Mouse (Mus musculus): ENCODE data around the gene Zfp609. TPM values are rescaled to one million over a fixed set of nuclear protein-coding genes. Genes with fewer than 3 reads are reported as not detected.
A peak's percentile ranks its signal among the peaks of the same experiment; 100 is the strongest.
"Not testable (repeated sequence)": the region's sequence is repeated elsewhere in the genome, so short reads cannot be mapped to it uniquely, and the experiment has no call there.

Zfp609 gene
- polyA plus RNA-seq, 1 experiment from 2014 or later, result 7.6 TPM

DNA sequence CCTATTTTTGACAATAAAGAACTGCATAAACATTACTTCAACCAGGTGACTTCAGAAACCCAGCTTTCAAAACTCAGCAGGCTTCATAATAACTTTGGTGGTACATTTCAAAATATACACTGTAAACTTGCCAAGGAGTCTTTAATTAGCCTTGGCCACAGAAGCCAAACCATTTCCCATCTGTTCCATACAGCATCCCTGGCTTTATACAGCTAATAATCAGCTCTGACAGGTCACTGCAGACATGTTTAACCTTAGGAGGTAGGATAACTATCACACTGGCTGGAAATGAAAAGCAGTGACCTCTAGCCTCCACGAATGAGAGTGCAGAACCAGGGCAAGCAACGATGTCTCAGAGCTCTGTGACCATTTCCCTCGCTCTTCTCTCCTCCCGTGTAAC, 27.6 kb downstream of the Zfp609 start:
- Histone ChIP-seq H3K4me1 (peaks cover 22% of the 10 kb centered on the region), H3K4me3 (no peak overlapping the region), H3K9me3 (replicated peaks) (no peaks in the 10 kb centered on the region), H3K36me3 (peaks cover 6% of the 10 kb centered on the region), H3K27me3 (ENCODE audit: low read depth, poor library complexity, severe bottlenecking) (no peaks in the 10 kb centered on the region), H3K27ac (no peak overlapping the region)
- 79% methylated on average over 4 of the region's 4 CpGs for WGBS
- no peak for DNase-seq (ENCODE audit: low spot score)

GRCm38 (mm10) chr9:65795651-65796050, 31.7 kb downstream of the Zfp609 start:
- H3K36me3 ChIP-seq, result peaks cover 25% of the 10 kb centered on the region
- H3K4me3 ChIP-seq, result no peak overlapping the region
- no peaks in the 10 kb centered on the region for H3K27me3 ChIP-seq (ENCODE audit: low read depth, poor library complexity, severe bottlenecking)
- H3K9me3 ChIP-seq (replicated peaks), result no peaks in the 10 kb centered on the region
- 0 out of 2 replicates have a peak overlapping the region, but pooled peaks have one; percentile 62 for H3K27ac ChIP-seq
- WGBS, result 84% methylated on average over 2 of the region's 2 CpGs
- peaks cover 59% of the 10 kb centered on the region for H3K4me1 ChIP-seq
- no peak for DNase-seq (ENCODE audit: low spot score)

GRCm38 (mm10) chr9:65794313-65794712, 33.1 kb downstream of the Zfp609 start:
- peak; percentile 46 for DNase-seq (ENCODE audit: low spot score)
- H3K9me3 ChIP-seq (replicated peaks), result no peaks in the 10 kb centered on the region
- H3K27me3 ChIP-seq (ENCODE audit: low read depth, poor library complexity, severe bottlenecking), result no peaks in the 10 kb centered on the region
- peak overlapping the region; percentile 62 for H3K27ac ChIP-seq
- WGBS, result 54% methylated on average over 7 of the region's 7 CpGs
- H3K4me3 ChIP-seq, result no peak overlapping the region
- peaks cover 56% of the 10 kb centered on the region for H3K4me1 ChIP-seq
- H3K36me3 ChIP-seq, result peaks cover 27% of the 10 kb centered on the region

GRCm38 (mm10) chr9:65793506-65793905, 33.9 kb downstream of the Zfp609 start:
- peaks cover 32% of the 10 kb centered on the region for H3K36me3 ChIP-seq
- H3K27ac ChIP-seq, result no peak overlapping the region
- peaks cover 56% of the 10 kb centered on the region for H3K4me1 ChIP-seq
- no peak for DNase-seq (ENCODE audit: low spot score)
- WGBS, result 91% methylated on average over 3 of the region's 3 CpGs
- H3K4me3 ChIP-seq, result no peak overlapping the region
- H3K27me3 ChIP-seq (ENCODE audit: low read depth, poor library complexity, severe bottlenecking), result no peaks in the 10 kb centered on the region
- H3K9me3 ChIP-seq (replicated peaks), result no peaks in the 10 kb centered on the region

GRCm38 (mm10) chr9:65793086-65793485, 34.3 kb downstream of the Zfp609 start:
- DNase-seq (ENCODE audit: low spot score), result no peak

DNA sequence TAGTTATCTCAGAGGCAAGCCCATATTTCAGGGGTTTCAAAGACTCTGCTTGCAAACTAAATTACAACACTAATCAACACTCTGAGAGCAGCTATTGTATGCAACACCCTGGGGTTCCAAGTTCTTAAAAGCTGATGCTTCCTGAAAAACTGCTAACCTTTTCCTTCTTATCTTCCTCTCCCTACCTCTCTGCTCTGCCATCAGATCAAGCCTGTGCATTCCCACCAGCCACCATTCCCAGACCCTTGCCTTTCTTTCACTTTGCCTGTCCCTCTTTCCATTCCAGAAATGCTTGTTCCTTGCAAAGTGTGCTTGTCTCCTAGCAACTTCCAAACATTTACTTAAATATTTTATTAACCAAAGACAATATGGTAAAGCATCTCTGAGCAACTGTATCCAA, 35.5 kb downstream of the Zfp609 start:
- DNase-seq (ENCODE audit: low spot score), result no peak
- H3K4me1 ChIP-seq, result peaks cover 65% of the 10 kb centered on the region
- no peaks in the 10 kb centered on the region for H3K9me3 ChIP-seq (replicated peaks)
- H3K36me3 ChIP-seq, result peaks cover 32% of the 10 kb centered on the region
- no peak overlapping the region for H3K4me3 ChIP-seq
- no peak overlapping the region for H3K27ac ChIP-seq
- H3K27me3 ChIP-seq (ENCODE audit: low read depth, poor library complexity, severe bottlenecking), result no peaks in the 10 kb centered on the region

More at GRCm38 (mm10) chr9:65793086-65793485, 34.3 kb downstream of the Zfp609 start:
- Histone ChIP-seq H3K4me3 (no peak overlapping the region), H3K4me1 (peaks cover 56% of the 10 kb centered on the region), H3K36me3 (peaks cover 32% of the 10 kb centered on the region), H3K27ac (no peak overlapping the region), H3K27me3 (ENCODE audit: low read depth, poor library complexity, severe bottlenecking) (no peaks in the 10 kb centered on the region), H3K9me3 (replicated peaks) (no peaks in the 10 kb centered on the region)
- WGBS, result 86% methylated on average over 3 of the region's 3 CpGs

DNA sequence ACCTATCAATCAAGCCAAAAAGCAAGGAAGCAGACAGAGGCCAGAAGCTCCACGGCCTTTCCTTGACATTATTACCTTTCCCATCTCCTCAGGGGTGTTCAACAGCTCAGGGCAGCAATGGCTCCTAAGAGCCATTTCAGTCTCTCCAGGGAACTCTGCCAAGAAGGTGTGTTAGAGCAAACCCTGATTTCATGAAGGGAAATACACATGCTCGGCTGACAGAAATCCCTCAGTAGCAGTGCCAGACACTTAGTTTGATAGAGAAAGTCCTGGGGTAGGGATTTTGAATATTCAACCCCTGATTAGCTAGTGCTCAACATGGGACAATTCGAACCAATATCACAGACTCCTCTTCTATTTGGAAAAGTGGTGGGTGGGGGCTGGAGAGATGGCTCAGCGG, 36.3 kb downstream of the Zfp609 start:
- DNase-seq (ENCODE audit: low spot score), result no peak
- H3K36me3 ChIP-seq, result peaks cover 33% of the 10 kb centered on the region
- no peak overlapping the region for H3K27ac ChIP-seq

GRCm38 (mm10) chr9:65789788-65790187, 37.6 kb downstream of the Zfp609 start:
- H3K36me3 ChIP-seq, result peaks cover 29% of the 10 kb centered on the region
- no peaks in the 10 kb centered on the region for H3K9me3 ChIP-seq (replicated peaks)
- H3K4me3 ChIP-seq, result no peak overlapping the region
- no peak for DNase-seq (ENCODE audit: low spot score)
- 96% methylated on average over 3 of the region's 3 CpGs for WGBS
- peaks cover 51% of the 10 kb centered on the region for H3K4me1 ChIP-seq
- no peaks in the 10 kb centered on the region for H3K27me3 ChIP-seq (ENCODE audit: low read depth, poor library complexity, severe bottlenecking)
- H3K27ac ChIP-seq, result no peak overlapping the region

More for the DNA sequence above, 36.3 kb downstream of the Zfp609 start:
- 78% methylated on average over 4 of the region's 4 CpGs for WGBS
- no peaks in the 10 kb centered on the region for H3K27me3 ChIP-seq (ENCODE audit: low read depth, poor library complexity, severe bottlenecking)
- no peaks in the 10 kb centered on the region for H3K9me3 ChIP-seq (replicated peaks)
- H3K4me1 ChIP-seq, result peaks cover 64% of the 10 kb centered on the region
- no peak overlapping the region for H3K4me3 ChIP-seq

DNA sequence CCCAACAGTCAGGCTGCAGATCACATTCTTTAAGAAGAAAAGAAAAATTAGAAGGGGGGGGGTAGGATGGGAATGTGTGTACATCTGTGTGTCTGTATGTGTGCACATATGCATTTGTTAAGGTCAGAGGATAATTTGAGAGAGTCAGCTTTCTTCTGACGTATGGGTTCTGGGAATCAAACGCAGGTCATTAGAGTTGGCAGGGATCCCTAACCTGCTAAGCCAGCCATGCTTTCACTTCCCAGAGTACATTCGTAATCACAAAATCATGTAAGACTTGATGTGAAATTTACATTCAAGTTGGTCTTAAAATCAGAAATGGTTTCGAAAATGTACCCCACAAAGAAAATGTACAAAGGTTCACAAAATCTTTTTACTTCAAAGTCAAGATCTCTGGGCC, 38.8 kb downstream of the Zfp609 start:
- Histone ChIP-seq H3K9me3 (replicated peaks) (no peaks in the 10 kb centered on the region), H3K4me1 (peaks cover 38% of the 10 kb centered on the region), H3K36me3 (peaks cover 17% of the 10 kb centered on the region), H3K27ac (no peak overlapping the region), H3K4me3 (no peak overlapping the region), H3K27me3 (ENCODE audit: low read depth, poor library complexity, severe bottlenecking) (no peaks in the 10 kb centered on the region)
- 88% methylated on average over 4 of the region's 4 CpGs for WGBS
- no peak for DNase-seq (ENCODE audit: low spot score)

GRCm38 (mm10) chr9:65787829-65788344, 39.5 kb downstream of the Zfp609 start:
- Histone ChIP-seq H3K4me1 (peaks cover 32% of the 10 kb centered on the region), H3K9me3 (replicated peaks) (no peaks in the 10 kb centered on the region)

GRCm38 (mm10) chr9:65786885-65787787, 40.2 kb downstream of the Zfp609 start:
- H3K9me3 ChIP-seq (replicated peaks), result no peaks in the 10 kb centered on the region
- no peak for DNase-seq (ENCODE audit: low spot score)
- no peak overlapping the region for H3K27ac ChIP-seq
- H3K4me3 ChIP-seq, result no peak overlapping the region
- WGBS, result 70% methylated on average over 8 of the region's 8 CpGs
- H3K27me3 ChIP-seq (ENCODE audit: low read depth, poor library complexity, severe bottlenecking), result no peaks in the 10 kb centered on the region
- H3K4me1 ChIP-seq, result peaks cover 28% of the 10 kb centered on the region
- peaks cover 9% of the 10 kb centered on the region for H3K36me3 ChIP-seq

More at GRCm38 (mm10) chr9:65787829-65788344, 39.5 kb downstream of the Zfp609 start:
- no peak overlapping the region for H3K27ac ChIP-seq
- no peaks in the 10 kb centered on the region for H3K27me3 ChIP-seq (ENCODE audit: low read depth, poor library complexity, severe bottlenecking)
- H3K36me3 ChIP-seq, result peaks cover 11% of the 10 kb centered on the region
- DNase-seq (ENCODE audit: low spot score), result no peak
- no peak overlapping the region for H3K4me3 ChIP-seq
- 80% methylated on average over 4 of the region's 4 CpGs for WGBS

- 80% methylated on average over 4 of the region's 4 CpGs for WGBS
- no peaks in the 10 kb centered on the region for H3K27me3 ChIP-seq (ENCODE audit: low read depth, poor library complexity, severe bottlenecking)
These were observed 41.5 kb downstream of the Zfp609 start for GRCm38 (mm10) chr9:65785772-65786368.

GRCm38 (mm10) chr9:65779619-65780018, 47.7 kb downstream of the Zfp609 start:
- not testable (repeated sequence) for DNase-seq (ENCODE audit: low spot score); H3K9me3 ChIP-seq (replicated peaks); H3K4me3 ChIP-seq; H3K36me3 ChIP-seq; H3K27ac ChIP-seq; H3K27me3 ChIP-seq (ENCODE audit: low read depth, poor library complexity, severe bottlenecking)
- peaks cover 14% of the 10 kb centered on the region for H3K4me1 ChIP-seq
- WGBS, result 97% methylated on average over 3 of the region's 3 CpGs

More at GRCm38 (mm10) chr9:65785772-65786368, 41.5 kb downstream of the Zfp609 start:
- Histone ChIP-seq H3K9me3 (replicated peaks) (no peaks in the 10 kb centered on the region), H3K36me3 (peaks cover 9% of the 10 kb centered on the region), H3K27ac (no peak overlapping the region), H3K4me3 (no peak overlapping the region), H3K4me1 (peaks cover 15% of the 10 kb centered on the region)
- no peak for DNase-seq (ENCODE audit: low spot score)

All from limb, embryonic 10.5 days (tissue).